Mouse (Mus musculus): ENCODE results near the gene Ssbp3. TPM values are rescaled to one million over a fixed set of nuclear protein-coding genes. Genes with fewer than 3 reads are reported as not detected.

Ssbp3 gene
- total RNA-seq, 2 experiments from 2014 or later = 146 to 149 TPM

DNA sequence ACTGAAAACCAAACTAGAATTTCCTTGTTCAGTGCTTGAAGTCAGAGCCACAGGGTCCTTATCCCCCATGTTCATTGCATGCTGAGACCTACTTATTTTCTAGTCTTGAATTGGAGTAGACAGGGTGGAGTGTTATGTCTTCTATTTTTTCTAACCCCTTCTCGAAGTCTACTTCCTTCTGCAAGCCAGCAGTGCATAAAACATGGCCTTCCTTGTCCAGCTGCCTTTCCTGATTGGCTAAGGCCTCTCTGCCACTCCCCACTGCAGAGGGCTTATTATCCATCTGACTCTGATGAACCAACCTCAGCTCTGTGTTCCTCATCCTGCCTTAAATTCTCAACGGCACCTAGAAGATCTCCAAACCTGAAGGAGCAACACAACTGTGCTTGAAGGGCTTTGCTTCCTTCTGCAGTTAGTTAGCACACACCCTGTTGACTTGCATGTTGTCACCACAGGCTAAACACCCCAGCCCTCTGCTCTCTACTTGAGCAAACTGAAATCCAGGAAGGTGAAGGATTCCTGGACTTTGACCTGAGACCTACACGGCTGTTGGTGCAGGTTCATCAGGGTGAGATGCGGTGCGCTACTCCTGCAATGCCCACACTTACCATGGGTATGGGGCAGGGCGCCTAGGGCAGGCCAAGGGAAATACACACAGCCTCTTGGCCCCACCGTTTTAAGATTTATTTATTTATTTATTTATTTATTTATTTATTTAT lies 71.0 kb downstream of the Ssbp3 start:
- no peak for DNase-seq
- intact Hi-C loops (cut with DNase I) = no loop called here

- DNase-seq = no peak
- intact Hi-C loops (cut with DNase I) = no loop called here
Observed at GRCm38 (mm10) chr4:106982344-106983121, 72.0 kb downstream of the Ssbp3 start.

DNA sequence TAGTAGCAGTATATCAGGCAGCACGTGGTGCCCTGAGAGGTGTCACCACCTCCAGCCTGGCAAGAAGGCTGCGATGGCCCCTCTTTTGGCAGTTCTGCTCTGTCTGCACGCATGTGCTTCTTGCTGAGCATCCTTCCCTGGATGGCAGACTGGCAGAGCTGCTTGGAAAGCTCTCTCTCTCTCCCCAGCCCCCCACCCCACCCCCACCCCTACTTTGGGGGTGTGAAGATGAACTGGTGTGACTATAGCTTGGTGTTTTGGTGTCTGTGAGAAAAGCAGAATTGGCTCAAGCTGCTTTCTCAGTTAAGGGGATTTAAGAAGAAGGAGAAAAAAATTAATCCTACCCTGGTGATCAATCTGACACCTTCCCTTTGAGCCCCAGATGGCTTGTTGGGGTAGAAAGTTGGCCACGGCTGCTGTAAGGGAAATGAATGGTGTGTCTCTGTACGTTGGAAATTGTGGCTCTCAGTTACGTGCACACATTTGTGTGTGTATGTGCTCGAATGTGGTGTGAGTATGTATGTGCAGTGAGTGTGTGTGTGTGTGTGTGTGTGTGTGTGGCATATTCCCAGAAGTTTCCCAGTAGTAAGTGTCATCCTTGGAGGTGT lies 73.5 kb downstream of the Ssbp3 start:
- intact Hi-C loops (cut with DNase I) = no loop called here
- DNase-seq = peak; percentile 28

DNA sequence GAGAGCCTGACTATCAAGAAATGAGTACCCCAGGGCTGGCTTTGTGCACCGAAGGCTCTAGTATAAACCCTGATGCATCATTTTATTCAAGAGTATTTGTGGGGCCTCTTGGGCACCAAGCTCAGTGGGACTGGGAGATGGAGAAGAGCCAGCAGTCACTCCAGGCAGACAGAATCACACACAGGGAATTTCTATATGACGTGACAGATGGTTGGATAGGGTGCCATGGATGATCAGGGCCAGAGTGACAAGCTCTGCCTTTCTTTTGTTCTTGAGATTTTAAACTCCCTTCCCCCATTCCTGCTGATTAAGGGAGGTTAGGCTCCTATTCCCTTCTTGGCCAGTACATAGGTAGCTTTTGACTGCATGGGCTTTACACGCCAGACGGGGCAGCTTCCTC lies 74.8 kb downstream of the Ssbp3 start:
- intact Hi-C loops (cut with DNase I) = no loop called here

GRCm38 (mm10) chr4:106985899-106986832 lies 75.7 kb downstream of the Ssbp3 start:
- intact Hi-C loops (cut with DNase I) = no loop called here
- no peak for DNase-seq

More for the DNA sequence above, 74.8 kb downstream of the Ssbp3 start:
- no peak for DNase-seq

GRCm38 (mm10) chr4:106987725-106988364 lies 77.3 kb downstream of the Ssbp3 start:
- peak; percentile 74 for DNase-seq
- intact Hi-C loops (cut with DNase I) = no loop called here

DNA sequence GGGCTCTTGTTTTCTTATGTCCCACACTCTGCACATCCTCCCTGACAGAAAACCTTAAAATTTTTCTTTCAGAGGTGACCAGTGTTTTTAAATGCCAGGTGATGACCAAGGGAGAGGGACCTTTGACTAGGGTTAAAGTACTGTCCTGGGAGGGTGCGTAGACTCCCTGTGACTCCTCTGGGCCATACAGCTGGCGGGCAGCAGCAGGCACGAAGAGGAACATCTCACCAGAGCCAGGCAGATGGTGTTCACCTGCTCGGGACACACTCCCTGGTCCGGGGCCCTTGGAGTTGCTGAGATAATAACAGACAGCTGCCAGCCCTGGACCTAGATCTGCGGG lies 78.4 kb downstream of the Ssbp3 start:
- intact Hi-C loops (cut with DNase I) = no loop called here
- DNase-seq = no peak

GRCm38 (mm10) chr4:106989226-106989983 lies 78.9 kb downstream of the Ssbp3 start:
- intact Hi-C loops (cut with DNase I) = no loop called here
- DNase-seq = peak; percentile 46

DNA sequence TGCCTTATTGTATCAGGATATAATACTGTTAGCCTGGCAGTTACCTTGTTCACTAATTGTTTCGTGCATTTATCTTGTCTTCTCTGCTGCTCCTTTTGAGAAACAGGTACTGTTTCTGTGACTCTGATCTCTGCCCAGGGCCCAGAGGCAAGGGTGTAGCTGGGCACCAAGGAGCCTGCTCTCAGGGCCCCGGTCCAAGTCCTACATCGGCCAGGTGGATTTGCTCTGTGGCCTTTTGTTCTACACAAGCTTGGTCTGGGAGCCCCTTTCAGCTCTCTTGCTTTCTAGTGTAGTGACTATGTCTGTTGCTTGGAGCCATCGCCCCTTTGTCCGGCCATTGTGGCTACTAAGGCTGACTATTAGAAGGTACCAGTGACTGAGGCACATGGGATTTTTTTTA lies 82.6 kb downstream of the Ssbp3 start:
- intact Hi-C loops (cut with DNase I) = loop anchor here (10.0 kb wide), 1 partner anchor 148 kb away; no protein-coding TSS in a partner anchor
- no peak for DNase-seq

GRCm38 (mm10) chr4:106994252-106994651 lies 83.8 kb downstream of the Ssbp3 start:
- intact Hi-C loops (cut with DNase I) = loop anchor here (10.0 kb wide), 1 partner anchor 149 kb away; no protein-coding TSS in a partner anchor
- peak; percentile 32 for DNase-seq

DNA sequence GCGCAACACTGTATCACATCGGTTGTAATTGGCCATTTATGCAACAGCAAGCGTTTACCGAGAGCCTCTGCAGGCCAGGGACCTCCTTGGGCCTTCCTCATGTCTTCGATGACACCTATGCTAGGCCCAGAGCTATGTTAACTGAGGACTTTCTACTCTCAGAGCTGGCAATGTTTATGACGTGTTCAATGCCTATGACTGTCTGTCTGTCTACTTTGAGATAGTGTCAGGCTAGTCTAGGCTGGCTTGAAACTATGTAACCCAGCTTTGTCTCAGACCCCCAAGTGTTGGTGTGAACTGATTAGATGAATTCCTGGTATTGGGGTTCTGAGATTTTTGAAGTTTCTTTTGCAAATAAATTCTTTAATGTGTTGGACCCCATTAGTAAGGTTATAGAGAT lies 84.6 kb downstream of the Ssbp3 start:
- DNase-seq = no peak
- intact Hi-C loops (cut with DNase I) = loop anchor here (10.0 kb wide), 1 partner anchor 150 kb away; no protein-coding TSS in a partner anchor

- DNase-seq = no peak
- intact Hi-C loops (cut with DNase I) = loop anchor here (10.0 kb wide), 1 partner anchor 151 kb away; no protein-coding TSS in a partner anchor
Observed at GRCm38 (mm10) chr4:106995513-106995912, 85.0 kb downstream of the Ssbp3 start.

- intact Hi-C loops (cut with DNase I) = loop anchor here (10.0 kb wide), 1 partner anchor 152 kb away; no protein-coding TSS in a partner anchor
- DNase-seq = no peak
Observed at GRCm38 (mm10) chr4:106996305-106997076, 86.0 kb downstream of the Ssbp3 start.

GRCm38 (mm10) chr4:107001259-107001810 lies 90.8 kb downstream of the Ssbp3 start:
- intact Hi-C loops (cut with DNase I) = no loop called here
- DNase-seq = no peak

GRCm38 (mm10) chr4:107001916-107002488 lies 91.5 kb downstream of the Ssbp3 start:
- intact Hi-C loops (cut with DNase I) = no loop called here
- DNase-seq = no peak

DNA sequence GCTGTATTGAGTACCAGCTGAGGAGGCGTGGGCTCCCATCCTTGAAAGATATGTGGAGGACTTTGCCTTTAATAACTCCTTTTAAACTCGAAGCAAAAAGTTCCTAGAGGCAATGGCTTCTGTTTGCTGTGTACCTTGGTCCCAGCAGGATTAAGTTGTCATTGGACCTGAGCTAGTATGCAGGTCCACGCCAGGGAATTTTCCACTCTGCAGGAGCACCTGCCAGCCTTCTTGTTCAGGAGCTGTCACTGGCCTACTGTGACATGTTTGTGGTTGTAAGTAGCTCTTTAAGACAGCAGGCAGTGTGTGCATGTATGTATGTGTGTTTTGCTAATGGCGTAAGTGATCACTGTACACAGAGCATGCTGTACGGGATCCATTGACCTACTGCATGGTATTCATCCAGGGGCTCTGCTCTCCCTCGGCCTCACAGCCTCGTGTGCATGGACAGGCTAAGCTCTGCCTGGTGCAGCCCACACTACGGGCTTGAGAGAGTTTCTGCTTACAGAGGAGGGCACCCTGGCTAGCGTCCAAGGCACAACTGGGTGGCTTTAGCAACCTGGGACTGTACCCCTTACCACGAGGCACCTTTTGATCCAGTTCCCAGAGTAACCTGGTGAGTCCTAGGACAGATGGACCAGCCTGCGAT lies 92.1 kb downstream of the Ssbp3 start:
- DNase-seq = no peak
- intact Hi-C loops (cut with DNase I) = no loop called here

DNA sequence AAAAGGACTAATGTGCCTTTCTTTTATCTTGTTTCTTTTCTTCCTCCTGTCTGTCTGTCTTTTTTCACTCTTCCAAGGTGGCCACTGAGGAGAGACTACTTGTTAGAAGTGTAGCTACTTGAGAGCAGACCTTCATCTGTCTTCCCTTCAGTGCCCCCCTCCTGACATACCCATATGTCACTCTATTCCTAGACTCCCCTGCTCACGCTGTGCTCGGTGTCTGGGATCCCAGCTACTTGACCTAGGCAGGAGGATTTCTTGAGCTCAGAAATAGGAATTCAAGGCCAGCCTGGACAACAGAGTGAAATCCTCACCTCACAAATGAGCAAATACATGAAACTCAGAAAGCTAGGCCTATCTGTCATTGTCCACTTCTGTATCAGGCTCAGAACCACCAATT lies 92.7 kb downstream of the Ssbp3 start:
- intact Hi-C loops (cut with DNase I) = no loop called here

More for the DNA sequence above, 92.7 kb downstream of the Ssbp3 start:
- DNase-seq = no peak
